Mouse (Mus musculus) lung, postnatal 0 days (tissue): ENCODE measurements around the gene Camk1g. TPM values are rescaled to one million over a fixed set of nuclear protein-coding genes. Genes with fewer than 3 reads are reported as not detected.

Experiments used
- ATAC-seq: fragments of 200-750 bp; cut with Nextera tagmentation; 2 replicates; pipeline ENCODE4 v1.8.0; 2017; ENCODE audit warnings: moderate library complexity
- DNase-seq: peaks from one replicate; pipeline ENCODE4 v3.0.0-alpha.2; 2016; ENCODE audit warnings: low spot score
- H3K27ac ChIP-seq: fragments of 300-500 bp; sonication (generic); 2 replicates; pipeline ENCODE4 v1.5.1; 2014; ENCODE audit warnings: antibody characterized with exemption, mild to moderate bottlenecking, low read length, mixed read lengths
- H3K27me3 ChIP-seq: fragments of 300-500 bp; sonication (generic); replicated peaks from 2 replicates; pipeline ENCODE4 v1.6.1; 2014; ENCODE audit warnings: low read length, mixed read lengths; ENCODE audit not compliant: insufficient read depth
- H3K36me3 ChIP-seq: fragments of 300-500 bp; sonication (generic); 2 replicates; pipeline ENCODE4 v1.6.1; 2014; ENCODE audit warnings: low read length, mixed read lengths; ENCODE audit not compliant: insufficient read depth
- H3K4me1 ChIP-seq: fragments of 300-500 bp; sonication (generic); 2 replicates; pipeline ENCODE4 v1.6.1; 2014; ENCODE audit warnings: antibody characterized with exemption, low read depth, low read length, mixed read lengths; ENCODE audit not compliant: insufficient read depth
- H3K4me2 ChIP-seq: fragments of 300-500 bp; sonication (generic); replicated peaks from 2 replicates; pipeline ENCODE4 v1.6.1; 2014; ENCODE audit warnings: low read depth, mild to moderate bottlenecking, low read length, moderate library complexity, mixed read lengths
- H3K4me3 ChIP-seq: fragments of 300-500 bp; sonication (generic); 2 replicates; pipeline ENCODE4 v1.5.1; 2014; ENCODE audit warnings: low read depth, low read length
- H3K9ac ChIP-seq: fragments of 300-500 bp; sonication (generic); replicated peaks from 2 replicates; pipeline ENCODE4 v1.6.1; 2014; ENCODE audit warnings: low read depth, mild to moderate bottlenecking
- H3K9me3 ChIP-seq: fragments of 300-500 bp; sonication (generic); 2 replicates; pipeline ENCODE4 v1.6.1; 2016; ENCODE audit warnings: low read length, mixed read lengths
- CTCF ChIP-seq: IDR thresholded peaks from 2 replicates; pipeline ENCODE4 v1.5.1; 2016; ENCODE audit warnings: antibody characterized with exemption, mild to moderate bottlenecking
- EP300 ChIP-seq: IDR thresholded peaks from 2 replicates; pipeline ENCODE4 v1.6.1; 2016; ENCODE audit warnings: antibody characterized with exemption, mild to moderate bottlenecking, control low read depth
- WGBS: fragments of 180-500 bp; shearing (Covaris S2); extraction: QIAGEN DNeasy Blood & Tissue Kit; methylation state at CpG from one replicate; pipeline ENCODE4 v1.1.7; 2014; 5-methylcytosine and 5-hydroxymethylcytosine counted together
- polyA plus RNA-seq: library from polyadenylated mRNA; unstranded; fragments of >200 nt; fragmentation: Nextera tagmentation; extraction: Ambion mirVana; gene quantifications from 2 replicates; pipeline ENCODE4 v1.2.1, GENCODE M21; 2015

Camk1g gene
- polyA plus RNA-seq, 1 experiment from 2014 or later: 15.9 TPM

DNA sequence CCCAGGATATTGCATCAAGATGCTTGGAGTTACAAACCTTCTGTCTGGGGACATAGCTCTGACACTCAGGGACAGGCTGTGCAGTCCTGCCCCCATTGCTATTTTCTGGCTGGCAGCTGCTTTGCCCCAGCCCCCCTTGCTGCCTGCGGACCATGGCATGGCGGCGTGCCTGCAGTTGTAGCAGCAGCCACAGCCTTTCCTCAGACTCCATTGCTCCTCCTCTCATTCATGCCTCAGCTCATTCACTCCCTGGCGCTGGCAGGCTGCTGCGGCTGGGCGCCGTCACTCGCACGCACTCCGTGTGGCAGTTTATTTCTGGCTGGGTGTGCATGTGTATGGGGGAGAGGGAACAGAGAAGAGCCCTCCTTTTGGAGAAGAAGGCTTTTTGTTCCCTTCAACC is 2.0 kb downstream of the Camk1g start:
- Histone ChIP-seq H3K27ac (peak overlapping the region; percentile 20; the same call in 1 of the 2 replicates), H3K4me1 (no peaks in the 10 kb centered on the region), H3K4me2 (peak overlapping the region; percentile 46), H3K4me3 (no peak overlapping the region), H3K9ac (no peak overlapping the region), H3K36me3 (no peaks in the 10 kb centered on the region), H3K27me3 (no peaks in the 10 kb centered on the region), H3K9me3 (no peaks in the 10 kb centered on the region)
- TF ChIP-seq EP300: no peak
- TF ChIP-seq CTCF: no peak
- peak; percentile 76 for DNase-seq
- 29% methylated on average over 10 of the region's 10 CpGs for WGBS
- peak; percentile 75 for ATAC-seq

DNA sequence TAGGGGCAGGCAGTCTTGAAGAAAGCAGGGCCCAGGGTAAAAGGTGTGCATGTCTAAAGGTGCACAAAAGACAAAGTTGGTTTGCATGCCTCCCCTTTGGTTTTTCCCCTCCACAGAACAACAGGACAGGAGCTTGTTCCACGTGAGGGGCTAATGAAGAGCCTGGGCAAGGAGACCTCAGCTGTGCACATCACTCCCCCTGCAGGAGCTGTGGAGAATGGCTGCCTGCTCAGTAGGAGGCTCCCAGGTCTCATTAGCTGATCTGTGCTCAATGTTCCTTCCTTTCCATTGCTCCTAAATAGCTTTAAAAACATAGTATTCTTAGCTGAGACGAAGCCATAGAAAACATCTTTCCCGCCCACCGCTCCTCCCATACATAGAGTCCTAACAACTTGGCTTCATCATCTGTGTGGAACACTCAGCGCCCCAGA is 6.3 kb downstream of the Camk1g start:
- Histone ChIP-seq H3K4me1 (no peaks in the 10 kb centered on the region), H3K36me3 (no peaks in the 10 kb centered on the region), H3K9ac (no peak overlapping the region), H3K4me3 (no peak overlapping the region), H3K4me2 (no peak overlapping the region), H3K27me3 (no peaks in the 10 kb centered on the region), H3K27ac (no peak overlapping the region), H3K9me3 (no peaks in the 10 kb centered on the region)
- DNase-seq: peak; percentile 34
- TF ChIP-seq EP300 (no peak), CTCF (peak; percentile 80)
- 68% methylated on average over 5 of the region's 5 CpGs for WGBS
- ATAC-seq: no peak; the same call in 1 of the 2 replicates

DNA sequence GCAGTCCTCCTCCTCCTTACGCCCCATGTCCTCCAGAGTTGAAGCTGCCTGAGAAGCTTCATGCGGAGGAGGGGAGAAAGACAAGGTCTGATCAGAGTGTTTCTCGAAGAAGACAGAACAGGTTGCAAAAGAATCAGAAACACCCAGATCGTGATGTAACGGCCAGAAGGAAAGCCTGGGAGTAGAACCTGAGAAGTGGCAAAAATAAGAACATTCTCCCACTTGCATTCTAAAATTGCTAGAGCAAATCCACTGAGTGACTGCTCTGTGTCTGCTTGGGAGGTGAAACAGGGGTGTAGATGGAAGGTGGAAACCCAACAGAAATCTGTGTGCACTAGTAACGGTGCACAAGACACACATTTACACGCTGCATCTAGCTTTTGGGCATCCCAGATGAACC is 8.0 kb downstream of the Camk1g start:
- DNase-seq: no peak
- H3K4me1 ChIP-seq: no peaks in the 10 kb centered on the region
- 75% methylated on average over 7 of the region's 7 CpGs for WGBS
- H3K4me2 ChIP-seq: no peak overlapping the region
- H3K9ac ChIP-seq: no peak overlapping the region
- H3K27ac ChIP-seq: no peak overlapping the region
- H3K9me3 ChIP-seq: no peaks in the 10 kb centered on the region
- ATAC-seq: no peak
- no peaks in the 10 kb centered on the region for H3K27me3 ChIP-seq
- no peak overlapping the region for H3K4me3 ChIP-seq
- no peaks in the 10 kb centered on the region for H3K36me3 ChIP-seq
- no peak for TF ChIP-seq CTCF
- TF ChIP-seq EP300: no peak

DNA sequence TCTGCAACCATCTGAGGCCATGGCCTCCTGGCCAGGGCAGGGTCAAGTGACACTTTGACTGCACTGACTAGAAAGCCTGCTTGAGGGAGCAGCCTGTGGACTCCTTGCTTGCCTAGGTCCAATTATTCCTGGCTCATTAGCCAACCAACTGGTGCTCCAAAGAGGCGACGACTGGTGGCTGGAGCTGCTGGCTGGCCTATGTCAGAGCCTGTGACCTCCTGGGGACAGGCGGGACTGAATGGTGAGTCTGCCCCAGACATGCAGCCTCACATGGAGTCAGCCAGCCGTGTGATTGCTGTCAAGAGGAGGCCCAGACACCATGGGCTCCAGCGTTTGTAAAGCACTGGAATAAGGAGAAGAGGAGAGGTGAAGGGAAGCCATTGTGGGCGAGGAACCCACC is 8.9 kb downstream of the Camk1g start:
- Histone ChIP-seq H3K27me3 (no peaks in the 10 kb centered on the region), H3K4me3 (no peak overlapping the region), H3K4me2 (no peak overlapping the region), H3K4me1 (no peaks in the 10 kb centered on the region), H3K27ac (no peak overlapping the region), H3K9me3 (no peaks in the 10 kb centered on the region), H3K36me3 (no peaks in the 10 kb centered on the region), H3K9ac (no peak overlapping the region)
- ATAC-seq: no peak
- DNase-seq: no peak
- WGBS: 62% methylated on average over 6 of the region's 6 CpGs
- TF ChIP-seq EP300 (no peak), CTCF (no peak)

DNA sequence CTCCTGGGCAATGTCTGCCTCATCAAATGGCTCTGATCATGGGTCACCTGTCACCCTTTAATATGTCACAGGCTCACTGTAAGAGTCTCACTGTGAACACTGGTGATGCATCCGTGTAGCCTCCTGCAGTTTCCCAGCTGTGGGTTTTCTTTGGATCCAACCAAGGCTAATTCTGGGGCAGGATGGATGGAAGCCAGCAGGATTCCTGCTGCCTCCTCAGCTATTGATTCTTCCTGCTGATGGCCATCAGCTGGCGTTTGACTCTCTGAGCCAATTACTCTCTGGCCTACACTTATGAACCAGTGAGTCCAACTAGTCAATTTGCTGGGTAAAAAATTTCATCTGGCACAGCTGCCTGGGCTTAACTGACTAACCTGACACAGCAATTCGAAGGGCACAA is 10.9 kb downstream of the Camk1g start:
- Histone ChIP-seq H3K4me2 (no peak overlapping the region), H3K4me3 (no peak overlapping the region), H3K9me3 (no peaks in the 10 kb centered on the region), H3K27ac (no peak overlapping the region), H3K4me1 (no peaks in the 10 kb centered on the region), H3K36me3 (no peaks in the 10 kb centered on the region), H3K27me3 (no peaks in the 10 kb centered on the region), H3K9ac (no peak overlapping the region)
- WGBS: 78% methylated on average over 3 of the region's 3 CpGs
- no peak for TF ChIP-seq EP300
- no peak for TF ChIP-seq CTCF
- no peak for DNase-seq
- ATAC-seq: no peak; the same call in 1 of the 2 replicates

DNA sequence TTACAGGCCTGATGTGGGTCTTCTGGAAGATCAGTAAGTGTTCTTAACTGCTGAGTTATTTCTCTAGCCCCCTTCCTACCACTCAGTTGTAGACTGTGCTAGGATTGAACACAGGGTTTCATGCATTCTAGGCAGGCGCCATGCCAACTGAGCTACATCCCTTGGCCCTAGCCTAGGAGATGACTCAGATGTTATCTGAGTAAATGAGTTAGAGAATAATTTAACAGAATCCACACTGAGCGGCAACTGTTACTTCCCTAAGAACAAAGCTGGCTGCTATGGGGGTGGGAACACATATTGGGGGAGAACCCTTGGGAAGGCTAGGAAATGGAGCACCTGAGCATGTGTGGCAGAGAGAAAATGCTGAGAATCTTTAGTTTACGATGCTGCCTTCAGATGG is 18.5 kb downstream of the Camk1g start:
- Histone ChIP-seq H3K4me3 (no peak overlapping the region), H3K36me3 (0 out of 2 replicates have a peak, but pooled peaks cover 6% of the 10 kb centered on the region), H3K27ac (no peak overlapping the region), H3K4me1 (no peaks in the 10 kb centered on the region), H3K4me2 (no peak overlapping the region), H3K9me3 (no peaks in the 10 kb centered on the region), H3K9ac (no peak overlapping the region), H3K27me3 (no peaks in the 10 kb centered on the region)
- TF ChIP-seq EP300 (no peak), CTCF (no peak)
- DNase-seq: no peak
- no peak for ATAC-seq
- WGBS: 82% methylated on average over 3 of the region's 3 CpGs

DNA sequence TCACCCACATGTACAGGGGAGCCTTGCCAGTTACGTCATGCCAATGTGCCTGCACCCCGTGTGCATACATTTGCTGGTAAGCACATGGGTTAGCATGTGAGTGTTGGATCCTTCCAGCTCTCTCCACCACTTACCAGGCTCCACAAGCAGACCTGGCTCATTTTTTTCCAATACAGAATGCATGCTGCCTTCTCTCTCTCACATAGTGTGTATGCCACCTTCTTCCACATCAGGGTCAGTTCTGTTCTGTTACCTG is 19.6 kb downstream of the Camk1g start:
- Histone ChIP-seq H3K27me3 (no peaks in the 10 kb centered on the region), H3K27ac (no peak overlapping the region), H3K9me3 (no peaks in the 10 kb centered on the region), H3K4me1 (no peaks in the 10 kb centered on the region), H3K36me3 (0 out of 2 replicates have a peak, but pooled peaks cover 6% of the 10 kb centered on the region), H3K4me2 (no peak overlapping the region), H3K4me3 (no peak overlapping the region), H3K9ac (no peak overlapping the region)
- no peak for TF ChIP-seq EP300
- TF ChIP-seq CTCF: no peak
- WGBS: 91% methylated on average over 2 of the region's 2 CpGs
- DNase-seq (no peak), ATAC-seq (no peak)
